Mouse (Mus musculus) heart, adult 2 months (tissue): ENCODE measurements at regions not wholly inside any gene's neighbourhood (a gene's known extent, or its start where the extent isn't known, plus 50 kb on each side); places are given as distances from the start of the nearest gene placed in this dataset.

ENCODE experiments used
- CTCF ChIP-seq: fragments of 200-600 bp; IDR thresholded peaks from 2 replicates; pipeline ENCODE4 v1.8.1; 2022; ENCODE audit warnings: antibody characterized with exemption, mild to moderate bottlenecking, moderate library complexity
- EP300 ChIP-seq: fragments of 200-500 bp; IDR thresholded peaks from 2 replicates; pipeline ENCODE4 v1.6.1; 2011; ENCODE audit warnings: low read depth, low read length, control low read depth; ENCODE audit not compliant: insufficient read depth
- POLR2A ChIP-seq: fragments of 200-500 bp; IDR thresholded peaks from 2 replicates; pipeline ENCODE4 v1.6.1; 2011; ENCODE audit warnings: mild to moderate bottlenecking, low read depth, low read length, control low read depth; ENCODE audit not compliant: insufficient read depth

DNA sequence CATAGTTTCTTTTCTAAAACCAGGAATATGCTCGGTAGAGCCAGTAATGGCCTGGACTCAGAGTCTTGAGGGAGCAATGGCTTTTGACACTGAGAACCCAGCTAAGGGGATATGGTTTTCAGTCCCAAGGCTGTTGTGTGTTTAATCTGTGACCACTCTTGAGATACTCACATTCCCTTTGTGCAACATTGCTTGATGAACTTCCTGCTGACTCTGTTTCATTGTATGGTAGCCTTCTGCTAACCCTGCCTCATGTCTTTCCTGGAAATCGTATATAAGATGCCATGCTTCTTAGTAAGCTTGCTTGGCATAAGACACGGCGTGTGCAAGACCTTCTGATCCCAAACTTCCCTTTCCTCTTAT, 92.7 kb upstream of the Cpsf6 start:
- no peak for TF ChIP-seq POLR2A
- TF ChIP-seq CTCF: no peak
- TF ChIP-seq EP300: no peak
